Mouse (Mus musculus) embryonic fibroblast, embryonic 13.5 days (primary cell): Measurements from ENCODE around the gene Pofut2.

Source experiments
- CTCF ChIP-seq: IDR thresholded peaks from 2 replicates; pipeline ENCODE4 v1.5.1; 2011; ENCODE audit warnings: mild to moderate bottlenecking, control low read depth, low read length, moderate library complexity, borderline replicate concordance; ENCODE audit not compliant: insufficient read depth
- POLR2A ChIP-seq: IDR thresholded peaks from 2 replicates; pipeline ENCODE4 v1.6.1; 2011; ENCODE audit warnings: low read depth, mild to moderate bottlenecking, control low read depth, low read length, moderate library complexity

DNA sequence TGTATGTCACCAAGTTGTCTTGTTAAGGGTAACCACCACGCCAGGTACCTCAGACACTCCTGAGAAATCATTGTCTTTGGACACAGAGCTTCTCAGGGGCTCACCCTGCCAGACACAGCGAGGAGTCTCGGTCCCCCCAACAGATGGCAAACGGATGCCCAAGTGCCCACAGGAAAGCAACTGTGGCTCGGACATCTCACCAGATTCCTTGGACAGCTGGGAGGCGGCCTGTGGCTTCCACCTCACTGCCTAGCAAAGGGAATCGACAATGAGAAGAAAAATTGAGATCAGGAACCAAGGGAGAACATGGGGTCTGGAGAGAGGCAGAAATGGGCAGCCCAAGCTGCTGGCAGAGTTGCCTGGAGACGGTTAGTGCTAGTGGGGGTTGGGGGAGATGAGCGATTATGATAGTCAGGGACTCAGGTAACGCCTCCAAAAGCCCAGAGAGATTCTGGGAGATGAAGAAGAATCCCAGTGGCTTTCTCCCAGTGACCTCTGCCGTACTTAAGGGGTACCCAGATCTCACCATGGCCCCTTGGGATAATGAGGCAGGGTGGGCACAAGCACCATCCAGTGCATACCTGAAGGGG is 36.0 kb upstream of the Pofut2 start:
- no peak for TF ChIP-seq CTCF
- no peak for TF ChIP-seq POLR2A
